Mouse (Mus musculus) Patski (cell line): ENCODE data around the gene Scgb1b30. TPM values are rescaled to one million over a fixed set of nuclear protein-coding genes. Genes with fewer than 3 reads are reported as not detected.

ENCODE experiments used
- ATAC-seq: fragments of 100-300 bp; one replicate; pipeline ENCODE4 v1.8.0; 2021
- CTCF ChIA-PET: fragments of 350-600 bp; sonication (Branson Sonifier 250); formaldehyde crosslinking; loops from one replicate; lab custom pipeline; 2022; ENCODE audit warnings: inconsistent platforms; lab: Charles Lee
- POLR2A ChIA-PET: fragments of 350-600 bp; sonication (Branson Sonifier 250); formaldehyde crosslinking; loops from one replicate; lab custom pipeline; 2022; ENCODE audit warnings: antibody characterized with exemption, inconsistent platforms; lab: Charles Lee
- DNase-seq: peaks from one replicate; pipeline ENCODE4 v3.0.0-alpha.2; 2011; ENCODE audit warnings: low read depth, low spot score
- H3K27me3 ChIP-seq: fragments of 371-371 bp; one replicate; pipeline ENCODE4 v1.5.1; 2021
- CTCF ChIP-seq: fragments of 100-300 bp; IDR thresholded peaks from one replicate; pipeline ENCODE4 v1.5.1; 2021
- in situ Hi-C: fragments of 300-500 bp; cut with MboI; formaldehyde crosslinking; loops from 3 replicates; pipeline ENCODE4 v1.11.1; 2018; ENCODE audit warnings: low pct_unique_long_range_greater_than_20kb, mixed read lengths
- polyA plus RNA-seq: library from polyadenylated mRNA; unstranded; gene quantifications from one replicate; pipeline ENCODE4 v1.2.3, GENCODE M21; 2021

Gene Scgb1b30
- polyA plus RNA-seq, 1 experiment from 2014 or later, result not detected

DNA sequence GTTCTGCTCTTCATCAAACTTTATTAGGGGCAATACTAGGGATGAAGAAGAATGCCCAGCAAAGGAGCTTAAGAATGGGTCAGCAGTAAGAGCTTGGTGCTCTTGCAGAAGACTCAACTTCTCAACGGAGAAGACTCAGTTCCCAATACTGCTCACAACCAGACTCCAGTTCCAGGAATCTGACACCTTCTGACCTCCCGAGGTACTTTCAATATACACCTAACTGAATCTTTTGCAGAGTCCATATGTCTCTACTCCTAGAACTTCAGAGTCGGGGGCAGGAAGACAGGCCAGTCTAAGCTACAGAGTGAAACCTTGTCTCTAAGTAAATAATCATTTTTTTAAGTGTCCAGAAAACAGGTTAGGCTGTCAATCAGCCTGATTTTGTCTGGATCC lies 36.7 kb downstream of the Scgb1b30 start:
- in situ Hi-C loops, result no loop called here
- TF ChIP-seq CTCF, result no peak

DNA sequence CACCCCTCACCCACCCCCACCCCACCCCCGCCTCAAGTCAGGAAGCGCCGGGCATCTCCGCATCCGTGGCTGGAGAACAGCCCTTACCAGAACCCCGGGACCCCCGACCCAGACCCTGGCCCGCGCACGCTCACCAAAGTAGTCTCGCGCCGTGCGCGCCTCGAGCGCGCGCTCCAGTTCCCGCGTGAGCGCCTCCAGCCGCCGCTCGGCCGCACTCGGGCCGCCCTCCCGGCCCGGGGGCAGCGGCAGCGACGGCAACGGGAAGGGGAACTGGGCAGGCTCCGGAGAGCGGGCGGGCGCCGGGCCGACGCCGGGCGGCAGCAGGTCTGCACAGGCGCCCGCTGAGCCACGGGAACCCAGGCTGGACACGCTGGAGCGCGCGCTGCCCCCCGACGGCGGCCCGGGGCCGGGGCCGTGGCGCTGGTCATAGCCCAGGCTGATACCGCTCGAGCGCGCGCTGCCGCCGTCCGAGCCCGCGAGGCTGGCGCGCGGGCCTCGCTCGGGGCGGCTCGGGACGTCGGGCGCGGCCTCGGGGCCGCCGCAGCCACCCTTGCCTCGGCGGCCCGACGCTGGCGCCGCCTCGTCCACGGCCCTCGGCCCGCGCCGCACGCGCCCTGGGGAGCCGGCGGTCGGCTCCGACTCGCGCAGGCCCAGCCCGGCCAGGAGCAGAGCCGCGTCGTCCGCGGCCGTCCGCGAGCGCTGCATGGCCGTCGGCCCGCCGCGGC lies 37.3 kb downstream of the Scgb1b30 start:
- ChIA-PET POLR2A (no interaction called here), CTCF (no interaction called here)
- TF ChIP-seq CTCF, result no peak
- DNase-seq (no peak), ATAC-seq (peak; percentile 40)
- no peaks in the 10 kb centered on the region for H3K27me3 ChIP-seq
- in situ Hi-C loops, result no loop called here

More for the DNA sequence above, 36.7 kb downstream of the Scgb1b30 start:
- ChIA-PET POLR2A (interaction anchor here (0.6 kb wide), 1 partner anchor 19 kb away, joined by 3 read pairs; no protein-coding TSS in a partner anchor), CTCF (no interaction called here)
- ATAC-seq, result no peak
- DNase-seq, result no peak
- no peaks in the 10 kb centered on the region for H3K27me3 ChIP-seq

GRCm38 (mm10) chr7:34133117-34133762 lies 38.0 kb downstream of the Scgb1b30 start, which contains the start of gene Wtip:
Gene Wtip (minus strand): TSS chr7:34133268.
- no peak for TF ChIP-seq CTCF
- in situ Hi-C loops, result no loop called here
- POLR2A ChIA-PET, result no interaction called here
- CTCF ChIA-PET, result no interaction called here
- H3K27me3 ChIP-seq, result no peaks in the 10 kb centered on the region
- DNase-seq (no peak), ATAC-seq (peak; percentile 74)

DNA sequence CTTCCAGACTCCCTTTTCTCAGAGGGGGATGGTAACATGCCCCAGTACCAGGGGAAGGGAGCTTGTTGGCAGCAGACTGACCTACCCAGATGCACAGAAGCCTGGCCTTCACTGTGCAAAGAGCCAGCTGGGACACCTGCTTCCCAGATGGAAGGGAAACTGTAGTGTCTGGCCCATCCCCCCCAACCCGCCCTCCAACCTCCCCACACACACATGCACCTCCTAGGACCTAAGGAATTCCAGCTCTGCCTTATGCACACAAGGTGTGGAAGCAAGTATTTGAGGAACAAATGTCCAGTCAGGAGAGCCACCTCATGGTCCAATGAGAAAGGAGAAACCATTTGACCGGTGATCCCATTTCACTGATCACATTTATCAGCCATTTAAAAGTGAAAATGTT lies 39.1 kb downstream of the Scgb1b30 start:
- ATAC-seq (no peak), DNase-seq (no peak)
- CTCF ChIA-PET, result no interaction called here
- in situ Hi-C loops, result no loop called here
- no peaks in the 10 kb centered on the region for H3K27me3 ChIP-seq
- TF ChIP-seq CTCF, result no peak
- POLR2A ChIA-PET, result interaction anchor here (0.5 kb wide), 1 partner anchor 25 kb away, joined by 3 read pairs; no protein-coding TSS in a partner anchor

DNA sequence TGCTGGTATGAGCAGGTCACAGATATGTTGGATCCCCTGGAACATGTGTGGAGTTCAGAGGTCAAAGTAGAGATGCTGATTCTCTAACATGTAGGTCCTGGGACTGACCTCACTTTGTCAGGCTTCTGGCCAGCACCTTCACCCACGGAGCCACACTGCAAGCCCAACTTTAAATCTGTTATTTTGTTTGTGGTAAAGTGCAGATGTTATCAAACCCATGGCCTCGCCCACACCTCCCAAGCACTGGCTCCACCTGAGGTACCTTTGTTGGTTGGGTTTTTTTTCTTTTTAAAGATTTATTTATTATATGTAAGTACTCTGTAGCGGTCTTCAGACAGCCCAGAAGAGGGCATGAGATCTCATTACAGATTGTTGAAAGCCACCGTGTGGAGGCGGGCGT lies 44.3 kb downstream of the Scgb1b30 start:
- DNase-seq, result no peak
- no peak for ATAC-seq
- in situ Hi-C loops, result no loop called here
- TF ChIP-seq CTCF, result no peak
- no peaks in the 10 kb centered on the region for H3K27me3 ChIP-seq
- POLR2A ChIA-PET, result no interaction called here
- CTCF ChIA-PET, result no interaction called here

DNA sequence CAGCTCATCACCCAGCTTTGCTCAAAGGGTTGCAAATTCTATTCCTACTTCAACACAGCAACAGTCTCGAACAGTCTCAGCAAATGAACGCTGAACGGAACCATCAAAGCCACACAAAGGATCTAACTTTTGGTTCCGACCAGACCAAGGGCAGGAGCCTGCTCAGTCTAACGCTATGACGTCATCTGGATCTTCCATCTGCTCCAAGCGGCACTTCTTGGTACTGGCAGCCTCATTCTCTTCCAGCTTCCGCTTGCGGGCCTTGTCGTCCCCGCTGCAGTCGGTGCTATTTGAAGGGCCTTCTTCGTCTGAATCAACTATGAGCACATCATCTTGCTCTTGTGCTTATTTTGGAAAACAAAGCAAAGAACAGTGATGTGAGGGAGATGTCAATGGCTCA lies 45.9 kb downstream of the Scgb1b30 start:
- CTCF ChIA-PET, result interaction anchor here (1.2 to 1.5 kb wide), 2 partner anchors 11 to 33 kb away, joined by 3 to 5 read pairs; no protein-coding TSS in a partner anchor
- in situ Hi-C loops, result no loop called here
- no peaks in the 10 kb centered on the region for H3K27me3 ChIP-seq
- DNase-seq (no peak), ATAC-seq (no peak)
- POLR2A ChIA-PET, result interaction anchor here (1.0 kb wide), 1 partner anchor 9 kb away, joined by 3 read pairs; no protein-coding TSS in a partner anchor
- TF ChIP-seq CTCF, result no peak

DNA sequence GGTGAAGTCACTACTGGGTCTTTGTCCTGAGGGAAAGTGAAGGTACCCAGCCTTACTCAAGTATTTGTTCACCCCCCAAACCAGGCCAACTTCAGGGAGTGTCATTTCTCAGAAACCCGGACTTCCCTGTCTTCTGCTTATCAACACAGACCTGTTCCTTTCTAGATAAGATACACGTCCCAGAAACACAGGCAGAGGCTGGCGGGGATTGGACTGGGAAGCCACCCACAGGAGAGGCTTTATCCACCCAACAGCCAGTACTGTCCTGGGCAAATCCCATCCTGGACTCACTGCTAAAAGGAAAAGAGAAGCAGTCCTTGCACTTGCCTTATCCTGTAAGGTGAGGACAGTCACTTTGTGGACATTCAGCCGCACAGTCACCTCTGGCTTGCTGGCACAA lies 52.0 kb downstream of the Scgb1b30 start:
- ChIA-PET CTCF (no interaction called here), POLR2A (no interaction called here)
- TF ChIP-seq CTCF, result no peak
- in situ Hi-C loops, result no loop called here
- ATAC-seq, result no peak
- H3K27me3 ChIP-seq, result no peaks in the 10 kb centered on the region
- no peak for DNase-seq

Other genes starting within 250 kb of the Scgb1b30 start
- gene Scgb2b26, start 150.4 kb upstream of the Scgb1b30 start, polyA plus RNA-seq, result not detected
- gene Scgb2b27, start 81.5 kb upstream of the Scgb1b30 start, polyA plus RNA-seq, result not detected
- not detected for gene Scgb1b27, start 73.9 kb upstream of the Scgb1b30 start, polyA plus RNA-seq
- gene Wtip, start 37.8 kb downstream of the Scgb1b30 start, polyA plus RNA-seq, result 51.1 TPM
- gene Uba2, start 74.2 kb downstream of the Scgb1b30 start, polyA plus RNA-seq, result 118 TPM
- gene Pdcd2l, start 101.2 kb downstream of the Scgb1b30 start, polyA plus RNA-seq, result 26.6 TPM
- gene Gpi1, start 134.9 kb downstream of the Scgb1b30 start, polyA plus RNA-seq, result 845 TPM
- gene Gm6096, start 155.6 kb downstream of the Scgb1b30 start, polyA plus RNA-seq, result 0.24 TPM
- 30.9 TPM for gene 4931406P16Rik, start 218.1 kb downstream of the Scgb1b30 start, polyA plus RNA-seq